Mouse (Mus musculus): ENCODE data around the gene Rcan3.

DNA sequence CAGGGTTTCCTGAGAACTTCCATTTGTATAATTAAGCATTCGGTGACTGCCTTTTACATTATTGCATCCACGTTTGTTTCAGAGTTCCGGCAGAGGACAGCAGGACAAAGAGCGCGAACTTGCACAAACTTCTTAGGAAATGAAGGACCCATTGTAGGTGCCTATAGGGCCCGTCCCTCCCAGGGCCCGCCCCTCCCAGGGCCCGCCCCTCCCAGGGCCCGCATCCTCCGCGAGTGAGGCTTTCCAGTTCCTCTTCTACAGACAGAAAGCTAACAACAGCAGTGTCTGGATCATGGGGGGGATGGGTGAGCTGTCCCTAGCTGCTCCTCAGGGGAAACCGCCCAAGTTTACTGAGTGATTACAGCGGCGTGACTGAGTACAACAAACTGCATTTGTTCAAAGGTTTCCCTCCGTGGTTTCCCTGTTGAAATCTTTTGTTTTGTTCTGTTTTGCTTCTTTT lies 5.6 kb upstream of the Rcan3 start:
- TF ChIP-seq CTCF (IDR thresholded peaks at IDR 0.05) (no peak), EP300 (IDR thresholded peaks at IDR 0.05) (no peak)
